Mouse (Mus musculus) left cerebral cortex, adult 2 months (tissue): ENCODE measurements at regions not wholly inside any gene's neighbourhood (a gene's known extent, or its start where the extent isn't known, plus 50 kb on each side); places are given as distances from the start of the nearest gene placed in this dataset.

Source experiments
- DNase-seq, 2 experiments: peaks; one replicate each; pipeline ENCODE4 v3.0.0; 2021 to 2022; ENCODE audit warnings: low spot score in 2 of 2, mixed read lengths in 1 of 2; ENCODE audit errors: extremely low spot score in 1 of 2
- H3K27ac ChIP-seq: fragments of 200-600 bp; 2 replicates; pipeline ENCODE4 v1.8.1; 2022
- H3K4me3 ChIP-seq: fragments of 200-600 bp; 2 replicates; pipeline ENCODE4 v1.8.1; 2022
- CTCF ChIP-seq: fragments of 200-600 bp; IDR thresholded peaks from 2 replicates; pipeline ENCODE4 v1.8.1; 2022; ENCODE audit warnings: antibody characterized with exemption, mild to moderate bottlenecking, moderate library complexity
- intact Hi-C: fragments of 180-260 bp; cut with DNase I; formaldehyde crosslinking; loops from one replicate; pipeline ENCODE4 v1.15.1; 2025

- intact Hi-C loops = no loop called here
- no peak overlapping the region for H3K4me3 ChIP-seq
- H3K27ac ChIP-seq = no peak overlapping the region
- TF ChIP-seq CTCF = no peak
- DNase-seq = no peak
Measured at GRCm38 (mm10) chr13:71369832-71370231, 528.2 kb upstream of the Adamts16 start.

- intact Hi-C loops = no loop called here
- no peak for TF ChIP-seq CTCF
- no peak for DNase-seq
- H3K4me3 ChIP-seq = no peak overlapping the region
- H3K27ac ChIP-seq = no peak overlapping the region
Measured at GRCm38 (mm10) chr13:71365261-71365660, 523.6 kb upstream of the Adamts16 start.

- DNase-seq = no peak
- no peak for TF ChIP-seq CTCF
- no peak overlapping the region for H3K27ac ChIP-seq
- no peak overlapping the region for H3K4me3 ChIP-seq
- intact Hi-C loops = no loop called here
Measured at GRCm38 (mm10) chr13:71362311-71362710, 520.7 kb upstream of the Adamts16 start.

- no peak for TF ChIP-seq CTCF
- no peak for DNase-seq
- intact Hi-C loops = no loop called here
- Histone ChIP-seq H3K4me3 (no peak overlapping the region), H3K27ac (no peak overlapping the region)
Measured at GRCm38 (mm10) chr13:71359112-71359511, 517.5 kb upstream of the Adamts16 start.

GRCm38 (mm10) chr13:71350787-71351186, 509.2 kb upstream of the Adamts16 start:
- Histone ChIP-seq H3K4me3 (no peak overlapping the region), H3K27ac (no peak overlapping the region)
- TF ChIP-seq CTCF = no peak
- DNase-seq = no peak
- intact Hi-C loops = no loop called here

GRCm38 (mm10) chr13:71342921-71343320, 501.3 kb upstream of the Adamts16 start:
- Histone ChIP-seq H3K27ac (no peak overlapping the region), H3K4me3 (no peak overlapping the region)
- intact Hi-C loops = no loop called here
- DNase-seq = no peak
- TF ChIP-seq CTCF = no peak

- no peak for DNase-seq
- no peak overlapping the region for H3K4me3 ChIP-seq
- no peak overlapping the region for H3K27ac ChIP-seq
- no peak for TF ChIP-seq CTCF
- intact Hi-C loops = no loop called here
Measured at GRCm38 (mm10) chr13:71338700-71339099, 497.1 kb upstream of the Adamts16 start.

- H3K4me3 ChIP-seq = no peak overlapping the region
- TF ChIP-seq CTCF = no peak
- H3K27ac ChIP-seq = no peak overlapping the region
- intact Hi-C loops = no loop called here
- no peak for DNase-seq
Measured at GRCm38 (mm10) chr13:71334925-71335324, 493.3 kb upstream of the Adamts16 start.

- no peak for DNase-seq
- intact Hi-C loops = no loop called here
- no peak overlapping the region for H3K27ac ChIP-seq
- no peak overlapping the region for H3K4me3 ChIP-seq
- no peak for TF ChIP-seq CTCF
Measured at GRCm38 (mm10) chr13:71333146-71333545, 491.5 kb upstream of the Adamts16 start.

- intact Hi-C loops = no loop called here
- Histone ChIP-seq H3K27ac (no peak overlapping the region), H3K4me3 (no peak overlapping the region)
- TF ChIP-seq CTCF = no peak
- DNase-seq = no peak
Measured at GRCm38 (mm10) chr13:71330321-71330720, 488.7 kb upstream of the Adamts16 start.

GRCm38 (mm10) chr13:71327802-71328753, 486.5 kb upstream of the Adamts16 start:
- no peak overlapping the region for H3K4me3 ChIP-seq
- intact Hi-C loops = no loop called here
- TF ChIP-seq CTCF = no peak
- no peak overlapping the region for H3K27ac ChIP-seq
- no peak for DNase-seq

GRCm38 (mm10) chr13:71320489-71320888, 478.9 kb upstream of the Adamts16 start:
- TF ChIP-seq CTCF = no peak
- intact Hi-C loops = no loop called here
- H3K27ac ChIP-seq = no peak overlapping the region
- no peak for DNase-seq
- H3K4me3 ChIP-seq = no peak overlapping the region

- Histone ChIP-seq H3K27ac (no peak overlapping the region), H3K4me3 (no peak overlapping the region)
- no peak for TF ChIP-seq CTCF
- no peak for DNase-seq
- intact Hi-C loops = no loop called here
Measured at GRCm38 (mm10) chr13:71303956-71304355, 462.3 kb upstream of the Adamts16 start.
